Mouse (Mus musculus): Measurements from ENCODE around the gene Rapgef6. TPM values are rescaled to one million over a fixed set of nuclear protein-coding genes. Genes with fewer than 3 reads are reported as not detected.

Rapgef6 gene
- 5.9 and 6.0 TPM in 2 replicates for polyA plus RNA-seq (2012; rRNA removed)

DNA sequence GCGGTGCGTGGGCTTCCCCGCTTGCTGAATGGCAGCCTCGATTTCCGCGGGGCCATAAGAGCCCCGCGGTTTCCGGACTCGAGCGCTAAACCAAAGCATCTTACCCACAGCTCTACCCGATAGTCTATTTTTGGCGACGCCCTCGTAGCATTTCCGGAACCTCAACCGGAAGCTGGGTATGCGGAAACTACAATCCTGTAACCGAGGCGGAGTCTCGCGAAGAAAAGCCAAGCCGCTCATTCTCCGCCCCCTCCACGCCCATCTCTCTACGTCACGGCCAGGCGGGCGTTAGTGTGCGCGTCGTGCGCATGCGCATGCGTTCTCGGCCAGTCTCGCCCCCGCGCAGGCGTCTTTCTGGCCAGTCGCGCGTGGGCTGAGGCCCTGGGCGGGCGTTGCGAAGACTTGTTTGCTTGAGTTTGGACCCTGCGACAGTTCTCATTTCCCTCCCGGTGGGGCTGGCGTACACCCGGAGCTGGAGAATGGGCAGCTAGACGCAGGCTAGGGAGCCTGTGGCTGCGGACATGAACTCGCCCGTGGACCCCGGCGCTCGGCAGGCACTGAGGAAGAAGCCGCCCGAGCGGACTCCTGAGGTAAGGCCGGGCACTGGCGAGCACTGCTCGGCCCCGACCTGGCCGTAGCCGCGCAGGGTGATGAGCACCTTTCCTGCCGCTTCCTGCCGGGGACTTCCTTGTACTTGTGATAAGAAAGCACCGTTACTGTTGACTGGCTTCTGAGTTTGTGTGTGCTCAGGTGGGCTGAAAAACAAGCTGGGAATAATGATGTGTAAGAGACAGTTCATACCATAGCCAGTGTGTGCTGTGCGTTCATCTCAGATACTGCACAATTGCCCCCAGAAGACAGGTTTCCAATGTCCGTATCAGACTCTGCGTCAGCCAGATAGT is at the start of gene Rapgef6:
TSS of gene Rapgef6 (plus strand) at position 319 of the 902 bp plus-strand sequence.

Other genes with a start within 250 kb of the Rapgef6 start
- 0.17 and 0.30 TPM in 2 replicates for gene Acsl6, start 219.0 kb upstream of the Rapgef6 start, polyA plus RNA-seq (2012; rRNA removed)
- not detected in 2 replicates for gene Meikin, start 152.2 kb upstream of the Rapgef6 start, polyA plus RNA-seq (2012; rRNA removed)
- gene Fnip1, start 84.6 kb upstream of the Rapgef6 start, polyA plus RNA-seq (2012; rRNA removed): 4.2 and 5.1 TPM in 2 replicates

All from liver, embryonic 18 days (tissue).